Mouse (Mus musculus) kidney, postnatal 0 days (tissue): ENCODE data around the gene Tmem253. TPM values are rescaled to one million over a fixed set of nuclear protein-coding genes. Genes with fewer than 3 reads are reported as not detected.

ENCODE experiments used
- ATAC-seq: fragments of 200-750 bp; cut with Nextera tagmentation; replicated peaks from 2 replicates; pipeline ENCODE4 v1.8.0; 2017; ENCODE audit warnings: low read depth, moderate number of reproducible peaks, moderate TSS enrichment, moderate library complexity; ENCODE audit not compliant: low FRiP score
- DNase-seq: peaks from one replicate; pipeline ENCODE4 v3.0.0-alpha.2; 2016; ENCODE audit warnings: low spot score
- H3K27ac ChIP-seq: fragments of 300-500 bp; sonication (generic); 2 replicates; pipeline ENCODE4 v1.5.1; 2014; ENCODE audit warnings: mild to moderate bottlenecking
- H3K27me3 ChIP-seq: fragments of 300-500 bp; sonication (generic); 2 replicates; pipeline ENCODE4 v1.6.1; 2014; ENCODE audit warnings: low read length, mixed read lengths; ENCODE audit not compliant: insufficient read depth
- H3K36me3 ChIP-seq: fragments of 300-500 bp; sonication (generic); 2 replicates; pipeline ENCODE4 v1.6.1; 2014; ENCODE audit warnings: low read length, mixed read lengths; ENCODE audit not compliant: insufficient read depth
- H3K4me1 ChIP-seq: fragments of 300-500 bp; sonication (generic); replicated peaks from 2 replicates; pipeline ENCODE4 v1.6.1; 2014; ENCODE audit warnings: antibody characterized with exemption, low read length, mixed read lengths; ENCODE audit not compliant: insufficient read depth
- H3K4me2 ChIP-seq: fragments of 300-500 bp; sonication (generic); 2 replicates; pipeline ENCODE4 v1.6.1; 2014; ENCODE audit warnings: mild to moderate bottlenecking, low read length, moderate library complexity, mixed read lengths
- H3K4me3 ChIP-seq: fragments of 300-500 bp; sonication (generic); replicated peaks from 2 replicates; pipeline ENCODE4 v1.5.1; 2014; ENCODE audit warnings: low read depth, low read length
- H3K9ac ChIP-seq: fragments of 300-500 bp; sonication (generic); 2 replicates; pipeline ENCODE4 v1.6.1; 2014; ENCODE audit warnings: low read depth, low read length
- H3K9me3 ChIP-seq: fragments of 300-500 bp; sonication (generic); replicated peaks from 2 replicates; pipeline ENCODE4 v1.6.1; 2016; ENCODE audit warnings: low read length, inconsistent platforms, mixed read lengths
- CTCF ChIP-seq: IDR thresholded peaks from 2 replicates; pipeline ENCODE4 v1.5.1; 2016; ENCODE audit warnings: antibody characterized with exemption, low read depth, mild to moderate bottlenecking, moderate library complexity
- WGBS: fragments of 180-500 bp; shearing (Covaris S2); extraction: QIAGEN DNeasy Blood & Tissue Kit; methylation state at CpG from one replicate; pipeline ENCODE4 v1.1.7; 2014; 5-methylcytosine and 5-hydroxymethylcytosine counted together
- polyA plus RNA-seq: library from polyadenylated mRNA; unstranded; fragments of >200 nt; fragmentation: Nextera tagmentation; extraction: Ambion mirVana; gene quantifications from 2 replicates; pipeline ENCODE4 v1.2.1, GENCODE M21; 2015

Tmem253 gene
- polyA plus RNA-seq, 1 experiment from 2014 or later: 2.3 TPM

GRCm38 (mm10) chr14:52066135-52066534 lies 50.7 kb downstream of the Tmem253 start:
- Histone ChIP-seq H3K9me3 (no peaks in the 10 kb centered on the region), H3K27ac (no peak overlapping the region), H3K4me1 (no peaks in the 10 kb centered on the region), H3K4me2 (no peak overlapping the region), H3K36me3 (no peaks in the 10 kb centered on the region), H3K27me3 (no peaks in the 10 kb centered on the region), H3K4me3 (no peak overlapping the region), H3K9ac (no peak overlapping the region)
- 53% methylated on average over 4 of the region's 4 CpGs for WGBS
- DNase-seq (no peak), ATAC-seq (no peak)
- no peak for TF ChIP-seq CTCF

Other genes starting within 250 kb of the Tmem253 start
- 0.28 and 0.33 TPM in 2 replicates for gene Ang4, start 242.1 kb upstream of the Tmem253 start, polyA plus RNA-seq
- not detected in 2 replicates for gene AY358078, start 215.6 kb upstream of the Tmem253 start, polyA plus RNA-seq
- not detected in 2 replicates for gene Ear6, start 162.0 kb upstream of the Tmem253 start, polyA plus RNA-seq
- gene Mettl17, start 130.8 kb upstream of the Tmem253 start, polyA plus RNA-seq: 46.3 and 46.6 TPM in 2 replicates
- 0.12 and 0.15 TPM in 2 replicates for gene Slc39a2, start 122.8 kb upstream of the Tmem253 start, polyA plus RNA-seq
- 89.2 and 95.3 TPM in 2 replicates for gene Ndrg2, start 101.5 kb upstream of the Tmem253 start, polyA plus RNA-seq
- not detected in 2 replicates for gene Tppp2, start 97.2 kb upstream of the Tmem253 start, polyA plus RNA-seq
- not detected in 2 replicates for gene Rnase13, start 92.9 kb upstream of the Tmem253 start, polyA plus RNA-seq
- gene Arhgef40, start 30.9 kb upstream of the Tmem253 start, polyA plus RNA-seq: 58.0 and 61.3 TPM in 2 replicates
- gene Zfp219, start 5.1 kb downstream of the Tmem253 start, polyA plus RNA-seq: 34.0 and 35.8 TPM in 2 replicates
- gene Olfr221, start 26.8 kb downstream of the Tmem253 start, polyA plus RNA-seq: not detected in 2 replicates
- gene Hnrnpc, start 88.4 kb downstream of the Tmem253 start, polyA plus RNA-seq: 367 and 400 TPM in 2 replicates
- 51.1 and 51.2 TPM in 2 replicates for gene Rpgrip1, start 95.0 kb downstream of the Tmem253 start, polyA plus RNA-seq
- 38.5 and 44.5 TPM in 2 replicates for gene Supt16, start 181.8 kb downstream of the Tmem253 start, polyA plus RNA-seq
- gene Chd8, start 242.1 kb downstream of the Tmem253 start, polyA plus RNA-seq: 22.0 and 23.3 TPM in 2 replicates